Mouse (Mus musculus) CH12.LX (cell line): ENCODE data around the gene Prodh2. TPM values are rescaled to one million over a fixed set of nuclear protein-coding genes. Genes with fewer than 3 reads are reported as not detected.
A peak's percentile ranks its signal among the peaks of the same experiment; 100 is the strongest.

Experiments used
- DNase-seq: peaks from one replicate; pipeline ENCODE4 v3.0.0-alpha.2; 2013; ENCODE audit errors: extremely low read depth
- H3K27ac ChIP-seq: 2 replicates; pipeline ENCODE4 v1.5.1; 2012; ENCODE audit warnings: low read depth, mild to moderate bottlenecking, control low read depth, moderate library complexity; ENCODE audit not compliant: insufficient read depth
- H3K27me3 ChIP-seq: replicated peaks from 2 replicates; pipeline ENCODE3; 2012; ENCODE audit warnings: inconsistent platforms
- H3K36me3 ChIP-seq, 2 experiments: replicated peaks in 1 of 2; 2 replicates each; pipeline versions ENCODE3 to v1.6.1; 2012; ENCODE audit warnings: inconsistent platforms in 1 of 2, low read length in 1 of 2, mild to moderate bottlenecking in 1 of 2, mixed read lengths in 1 of 2, moderate library complexity in 1 of 2; ENCODE audit not compliant: control insufficient read depth in 1 of 2, insufficient read depth in 1 of 2
- H3K4me1 ChIP-seq, 2 experiments: 2 replicates each; pipeline ENCODE4 v1.6.1; 2012; ENCODE audit warnings: inconsistent platforms in 1 of 2, moderate library complexity in 1 of 2; ENCODE audit not compliant: insufficient read depth in 2 of 2, control insufficient read depth in 1 of 2
- H3K4me2 ChIP-seq: 2 replicates; pipeline ENCODE4 v1.6.1; 2012; ENCODE audit warnings: low read depth, mild to moderate bottlenecking, control low read depth; ENCODE audit not compliant: poor library complexity, insufficient read depth, severe bottlenecking
- H3K4me3 ChIP-seq, 3 experiments: fragments of 150-350 bp in 1 of 3; sonication (generic) in 1 of 3; replicated peaks in 1 of 3; 2 replicates each; pipeline versions ENCODE3 to v1.5.1; 2011 to 2012; ENCODE audit warnings: low read depth in 2 of 3, low read length in 2 of 3, mild to moderate bottlenecking in 2 of 3, moderate library complexity in 2 of 3, control low read depth in 1 of 3, improper control_type of control experiment in 1 of 3, inconsistent platforms in 1 of 3, mixed read lengths in 1 of 3; ENCODE audit not compliant: poor library complexity in 1 of 3
- H3K79me2 ChIP-seq: replicated peaks from 2 replicates; pipeline ENCODE4 v1.6.1; 2012; ENCODE audit warnings: mild to moderate bottlenecking, moderate library complexity; ENCODE audit not compliant: control insufficient read depth, poor library complexity, insufficient read depth, severe bottlenecking; ENCODE audit errors: extremely low read depth
- H3K9ac ChIP-seq: 2 replicates; pipeline ENCODE4 v1.6.1; 2012; ENCODE audit warnings: low read depth, mild to moderate bottlenecking, control low read depth, moderate library complexity; ENCODE audit not compliant: insufficient read depth
- H3K9me3 ChIP-seq: replicated peaks from 2 replicates; pipeline ENCODE3; 2012; ENCODE audit warnings: low read length, inconsistent platforms, mixed read lengths
- CHD1 ChIP-seq: IDR thresholded peaks from 2 replicates; pipeline ENCODE4 v1.6.1; 2012; ENCODE audit warnings: low read depth, low read length, improper control_type of control experiment, inconsistent platforms
- CTCF ChIP-seq, 2 experiments: IDR thresholded peaks in 1 of 2; conservative IDR thresholded peaks in 1 of 2; 2 replicates each; pipeline ENCODE4 v1.5.1; 2011 to 2012; ENCODE audit warnings: low read depth in 2 of 2, low read length in 2 of 2, improper control_type of control experiment in 1 of 2, inconsistent platforms in 1 of 2, mild to moderate bottlenecking in 1 of 2, moderate library complexity in 1 of 2
- E2F4 ChIP-seq: IDR thresholded peaks from 2 replicates; pipeline ENCODE4 v1.6.1; 2011; ENCODE audit warnings: low read depth, low read length, improper control_type of control experiment; ENCODE audit not compliant: insufficient replicate concordance
- GABPA ChIP-seq: IDR thresholded peaks from 2 replicates; pipeline ENCODE4 v1.6.1; 2012; ENCODE audit warnings: low read depth, low read length, improper control_type of control experiment, inconsistent platforms; ENCODE audit not compliant: insufficient replicate concordance
- HCFC1 ChIP-seq: IDR thresholded peaks from 2 replicates; pipeline ENCODE4 v1.6.1; 2012; ENCODE audit warnings: low read depth, mild to moderate bottlenecking, inconsistent platforms, low read length, improper control_type of control experiment
- JUND ChIP-seq: conservative IDR thresholded peaks from 2 replicates; pipeline ENCODE4 v1.6.1; 2011; ENCODE audit warnings: low read depth, low read length, improper control_type of control experiment
- KAT2A ChIP-seq: IDR thresholded peaks from 2 replicates; pipeline ENCODE4 v1.6.1; 2012; ENCODE audit warnings: low read length, improper control_type of control experiment, inconsistent platforms; ENCODE audit not compliant: insufficient replicate concordance
- MAFK ChIP-seq: IDR thresholded peaks from 2 replicates; pipeline ENCODE4 v1.6.1; 2011; ENCODE audit warnings: low read length, improper control_type of control experiment; ENCODE audit not compliant: insufficient replicate concordance
- MAZ ChIP-seq: IDR thresholded peaks from 2 replicates; pipeline ENCODE4 v1.6.1; 2012; ENCODE audit warnings: low read depth, mild to moderate bottlenecking, inconsistent platforms, low read length, improper control_type of control experiment, moderate library complexity
- MYC ChIP-seq: IDR thresholded peaks from 2 replicates; pipeline ENCODE4 v1.6.1; 2011; ENCODE audit warnings: low read depth, mild to moderate bottlenecking, improper control_type of control experiment, low read length
- POLR2AphosphoS2 ChIP-seq: IDR thresholded peaks from 2 replicates; pipeline ENCODE4 v1.6.1; 2011; ENCODE audit warnings: low read depth, low read length, improper control_type of control experiment
- SMC3 ChIP-seq: IDR thresholded peaks from 2 replicates; pipeline ENCODE4 v1.6.1; 2011; ENCODE audit warnings: low read depth, low read length, improper control_type of control experiment
- TBP ChIP-seq: conservative IDR thresholded peaks from 2 replicates; pipeline ENCODE4 v1.6.1; 2011; ENCODE audit warnings: low read depth, low read length, improper control_type of control experiment
- USF1 ChIP-seq: IDR thresholded peaks from 2 replicates; pipeline ENCODE4 v1.6.1; 2014; ENCODE audit warnings: low read depth, mild to moderate bottlenecking, inconsistent platforms, low read length, improper control_type of control experiment
- USF2 ChIP-seq: conservative IDR thresholded peaks from 2 replicates; pipeline ENCODE4 v1.6.1; 2011; ENCODE audit warnings: low read depth, low read length, improper control_type of control experiment
- ZKSCAN1 ChIP-seq: IDR thresholded peaks from 2 replicates; pipeline ENCODE4 v1.6.1; 2012; ENCODE audit warnings: low read depth, inconsistent platforms, low read length, improper control_type of control experiment, borderline replicate concordance
- ZNF384 ChIP-seq: IDR thresholded peaks from 2 replicates; pipeline ENCODE4 v1.6.1; 2012; ENCODE audit warnings: low read depth, low read length, improper control_type of control experiment, inconsistent platforms
- dilution Hi-C: fragments of 300-500 bp; cut with MboI; formaldehyde crosslinking; loops from 2 replicates; pipeline ENCODE4 v1.14.3; 2020; ENCODE audit warnings: low sequenced_read_pairs; ENCODE audit not compliant: extremely low pct_unique_long_range_greater_than_20kb, extremely low pct_ligation_motif_present
- in situ Hi-C: fragments of 300-500 bp; cut with MboI; formaldehyde crosslinking; loops from 3 replicates; pipeline ENCODE4 v1.14.3; 2019; ENCODE audit warnings: low sequenced_read_pairs, low pct_ligation_motif_present, low pct_unique_long_range_greater_than_20kb, mixed read lengths
- polyA plus RNA-seq: library from polyadenylated mRNA; unstranded; fragments of >175 nt; gene quantifications from 2 replicates; pipeline ENCODE4 v1.2.1, GENCODE M21; 2012; ENCODE audit warnings: low read depth; ENCODE audit not compliant: insufficient read length
- total RNA-seq, 2 experiments: library from RNA; depleted of rRNA; stranded (reverse); fragments of 300-350 nt in 1 of 2; fragments of >200 nt in 1 of 2; gene quantifications; 2 replicates each; pipeline ENCODE4 v1.2.3; 2012 to 2014

Prodh2 gene
- total and polyA plus RNA-seq, 3 experiments: not detected

GRCm38 (mm10) chr7:30550603-30551002 is 57.2 kb downstream of the Prodh2 start:
- in situ Hi-C loops (no loop called here), dilution Hi-C loops (no loop called here)
- no peaks in the 10 kb centered on the region for H3K27me3 ChIP-seq
- H3K27ac ChIP-seq: no peak overlapping the region
- H3K4me2 ChIP-seq: no peak overlapping the region
- TF ChIP-seq GABPA (no peak), MAFK (no peak), MAZ (no peak), KAT2A (no peak), JUND (no peak), POLR2AphosphoS2 (no peak), ZKSCAN1 (no peak), SMC3 (no peak), TBP (no peak), USF2 (no peak), E2F4 (no peak), ZNF384 (no peak)
- H3K4me3 ChIP-seq: no peak overlapping the region
- DNase-seq: no peak
- no peaks in the 10 kb centered on the region; the same call in 1 of the 2 replicates for H3K79me2 ChIP-seq
- no peak overlapping the region for H3K9ac ChIP-seq
- no peaks in the 10 kb centered on the region for H3K9me3 ChIP-seq
- H3K36me3 ChIP-seq: peaks cover 23 to 48% of the 10 kb centered on the region in 2 experiments
- H3K4me1 ChIP-seq: peaks cover 2 to 20% of the 10 kb centered on the region in 2 experiments; a peak in 3 of 4 replicates

GRCm38 (mm10) chr7:30551445-30552101 is 58.2 kb downstream of the Prodh2 start:
- DNase-seq: no peak
- dilution Hi-C loops: no loop called here

More at GRCm38 (mm10) chr7:30551445-30552101, 58.2 kb downstream of the Prodh2 start:
- Histone ChIP-seq H3K9me3 (no peaks in the 10 kb centered on the region), H3K79me2 (no peaks in the 10 kb centered on the region; the same call in 1 of the 2 replicates), H3K36me3 (peaks cover 24 to 48% of the 10 kb centered on the region in 2 experiments), H3K4me2 (peak overlapping the region; percentile 41; the same call in 1 of the 2 replicates), H3K27ac (peak overlapping the region; percentile 92), H3K27me3 (no peaks in the 10 kb centered on the region), H3K4me1 (peaks cover 2 to 20% of the 10 kb centered on the region in 2 experiments; a peak in 3 of 4 replicates), H3K9ac (peak overlapping the region; percentile 71), H3K4me3 (peak overlapping the region; percentile 71 to 93 (median 83))
- in situ Hi-C loops: no loop called here
- no peak for TF ChIP-seq USF1
- TF ChIP-seq HCFC1: peak; percentile 92
- TF ChIP-seq CHD1: no peak
- peak in 1 of 2 experiments; percentile 54; a peak in 2 of 4 replicates for TF ChIP-seq CTCF (conservative IDR thresholded peaks at IDR 0.05 in 1 of 2, IDR thresholded peaks at IDR 0.05 in 1 of 2; ENCODE audit: low read depth in 2 of 2, low read length in 2 of 2)
- TF ChIP-seq KAT2A: peak; percentile 83; the same call in 1 of the 2 replicates
- TF ChIP-seq JUND: no peak
- TF ChIP-seq ZNF384: no peak
- peak; percentile 85; the same call in 1 of the 2 replicates for TF ChIP-seq MYC
- TF ChIP-seq MAZ: no peak; the same call in 1 of the 2 replicates
